Mouse (Mus musculus): ENCODE measurements around the gene Gpr1. TPM values are rescaled to one million over a fixed set of nuclear protein-coding genes. Genes with fewer than 3 reads are reported as not detected.
A peak's percentile ranks its signal among the peaks of the same experiment; 100 is the strongest.
"Not testable (repeated sequence)": the region's sequence is repeated elsewhere in the genome, so short reads cannot be mapped to it uniquely, and the experiment has no call there.

Gene Gpr1
- polyA plus RNA-seq, 1 experiment from 2014 or later = not detected

GRCm38 (mm10) chr1:63181019-63181418 is 33.3 kb downstream of the Gpr1 start:
- Histone ChIP-seq H3K9ac (ENCODE audit: low read depth, low read length) (no peak overlapping the region), H3K27ac (ENCODE audit: low read depth, low read length) (no peak overlapping the region), H3K4me3 (ENCODE audit: low read depth, low read length) (no peak overlapping the region), H3K36me3 (ENCODE audit: control insufficient read depth, insufficient read depth, low read length) (peaks cover 15% of the 10 kb centered on the region; the same call in 1 of the 2 replicates), H3K4me2 (no peak overlapping the region), H3K4me1 (ENCODE audit: control insufficient read depth, insufficient read depth, low read length) (peaks cover 10% of the 10 kb centered on the region), H3K27me3 (ENCODE audit: control insufficient read depth, insufficient read depth, low read length) (no peaks in the 10 kb centered on the region), H3K9me3 (replicated peaks; ENCODE audit: control insufficient read depth, low read length) (no peaks in the 10 kb centered on the region)
- ATAC-seq (replicated peaks; ENCODE audit: insufficient number of reproducible peaks, low FRiP score, low TSS enrichment) = peak; percentile 71
- WGBS (ENCODE audit: insufficient replicate concordance) = 8% methylated on average over 3 of the region's 3 CpGs

- not testable (repeated sequence) for ATAC-seq (replicated peaks; ENCODE audit: insufficient number of reproducible peaks, low FRiP score, low TSS enrichment); H3K4me3 ChIP-seq (ENCODE audit: low read depth, low read length); H3K27me3 ChIP-seq (ENCODE audit: control insufficient read depth, insufficient read depth, low read length); H3K9me3 ChIP-seq (replicated peaks; ENCODE audit: control insufficient read depth, low read length); H3K4me2 ChIP-seq; H3K27ac ChIP-seq (ENCODE audit: low read depth, low read length); H3K9ac ChIP-seq (ENCODE audit: low read depth, low read length)
- H3K4me1 ChIP-seq (ENCODE audit: control insufficient read depth, insufficient read depth, low read length) = peaks cover 10% of the 10 kb centered on the region
- H3K36me3 ChIP-seq (ENCODE audit: control insufficient read depth, insufficient read depth, low read length) = peaks cover 15% of the 10 kb centered on the region; the same call in 1 of the 2 replicates
- WGBS (ENCODE audit: insufficient replicate concordance) = 59% methylated on average over 4 of the region's 4 CpGs
Observed at GRCm38 (mm10) chr1:63180575-63180974, 33.8 kb downstream of the Gpr1 start.

- WGBS (ENCODE audit: insufficient replicate concordance) = 92% methylated on average over 4 of the region's 4 CpGs
- Histone ChIP-seq H3K4me1 (ENCODE audit: control insufficient read depth, insufficient read depth, low read length) (peaks cover 15% of the 10 kb centered on the region), H3K4me3 (ENCODE audit: low read depth, low read length) (no peak overlapping the region), H3K9ac (ENCODE audit: low read depth, low read length) (no peak overlapping the region), H3K27ac (ENCODE audit: low read depth, low read length) (no peak overlapping the region), H3K36me3 (ENCODE audit: control insufficient read depth, insufficient read depth, low read length) (peaks cover 15% of the 10 kb centered on the region; the same call in 1 of the 2 replicates), H3K9me3 (replicated peaks; ENCODE audit: control insufficient read depth, low read length) (no peaks in the 10 kb centered on the region), H3K4me2 (no peak overlapping the region), H3K27me3 (ENCODE audit: control insufficient read depth, insufficient read depth, low read length) (no peaks in the 10 kb centered on the region)
- ATAC-seq (replicated peaks; ENCODE audit: insufficient number of reproducible peaks, low FRiP score, low TSS enrichment) = no peak
Observed at GRCm38 (mm10) chr1:63180122-63180521, 34.2 kb downstream of the Gpr1 start.

DNA sequence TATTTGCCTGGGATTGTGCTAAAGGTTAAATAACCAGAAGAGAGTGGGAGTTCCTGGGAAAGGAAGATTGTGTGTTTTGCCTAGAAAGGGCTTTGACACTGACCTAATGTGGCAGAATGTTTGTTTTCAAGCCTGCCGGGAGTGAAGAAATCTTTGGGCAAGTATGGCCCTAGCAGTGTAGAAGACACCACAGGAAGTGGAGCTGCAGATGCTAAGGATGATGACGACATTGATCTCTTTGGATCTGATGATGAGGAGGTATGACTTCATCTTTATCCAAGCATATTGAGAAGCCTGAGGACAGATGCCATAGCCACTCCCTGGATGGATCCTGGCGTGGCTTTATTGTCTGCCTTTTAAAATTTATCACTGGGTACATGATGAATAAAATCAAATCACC is 36.0 kb downstream of the Gpr1 start:
- no peak overlapping the region; the same call in 1 of the 2 replicates for H3K9ac ChIP-seq (ENCODE audit: low read depth, low read length)
- H3K36me3 ChIP-seq (ENCODE audit: control insufficient read depth, insufficient read depth, low read length) = peaks cover 15% of the 10 kb centered on the region; the same call in 1 of the 2 replicates
- peak overlapping the region; percentile 84 for H3K4me2 ChIP-seq
- ATAC-seq (replicated peaks; ENCODE audit: insufficient number of reproducible peaks, low FRiP score, low TSS enrichment) = no peak
- 78% methylated on average over 3 of the region's 3 CpGs for WGBS (ENCODE audit: insufficient replicate concordance)
- H3K27me3 ChIP-seq (ENCODE audit: control insufficient read depth, insufficient read depth, low read length) = no peaks in the 10 kb centered on the region
- peaks cover 20% of the 10 kb centered on the region for H3K4me1 ChIP-seq (ENCODE audit: control insufficient read depth, insufficient read depth, low read length)
- H3K4me3 ChIP-seq (ENCODE audit: low read depth, low read length) = peak overlapping the region; percentile 96
- no peak overlapping the region for H3K27ac ChIP-seq (ENCODE audit: low read depth, low read length)
- no peaks in the 10 kb centered on the region for H3K9me3 ChIP-seq (replicated peaks; ENCODE audit: control insufficient read depth, low read length)

GRCm38 (mm10) chr1:63176604-63177421 is 37.5 kb downstream of the Gpr1 start, which contains the start of the genes Eef1b2 and Ndufs1:
Gene Eef1b2, plus strand, starts transcription at chr1:63176825.
Gene Ndufs1, minus strand, starts transcription at chr1:63176833.
- H3K9ac ChIP-seq (ENCODE audit: low read depth, low read length) = peak within 1 kb of the TSS; percentile 98
- peaks cover 20% of the 10 kb centered on the region for H3K4me1 ChIP-seq (ENCODE audit: control insufficient read depth, insufficient read depth, low read length)
- peak within 1 kb of the TSS; percentile 96 for H3K4me3 ChIP-seq (ENCODE audit: low read depth, low read length)
- no peaks in the 10 kb centered on the region for H3K9me3 ChIP-seq (replicated peaks; ENCODE audit: control insufficient read depth, low read length)
- WGBS (ENCODE audit: insufficient replicate concordance) = under 1% methylated on average over 72 of the region's 72 CpGs
- H3K27ac ChIP-seq (ENCODE audit: low read depth, low read length) = peak within 1 kb of the TSS; percentile 89
- no peaks in the 10 kb centered on the region for H3K27me3 ChIP-seq (ENCODE audit: control insufficient read depth, insufficient read depth, low read length)
- peaks cover 17% of the 10 kb centered on the region; the same call in 1 of the 2 replicates for H3K36me3 ChIP-seq (ENCODE audit: control insufficient read depth, insufficient read depth, low read length)
- peak within 1 kb of the TSS; percentile 84 for H3K4me2 ChIP-seq
- peak; percentile 86 for ATAC-seq (replicated peaks; ENCODE audit: insufficient number of reproducible peaks, low FRiP score, low TSS enrichment)

- H3K36me3 ChIP-seq (ENCODE audit: control insufficient read depth, insufficient read depth, low read length) = peaks cover 18% of the 10 kb centered on the region; the same call in 1 of the 2 replicates
- H3K4me1 ChIP-seq (ENCODE audit: control insufficient read depth, insufficient read depth, low read length) = peaks cover 20% of the 10 kb centered on the region
- H3K27ac ChIP-seq (ENCODE audit: low read depth, low read length) = peak overlapping the region; percentile 89
- no peaks in the 10 kb centered on the region for H3K9me3 ChIP-seq (replicated peaks; ENCODE audit: control insufficient read depth, low read length)
- ATAC-seq (replicated peaks; ENCODE audit: insufficient number of reproducible peaks, low FRiP score, low TSS enrichment) = peak; percentile 18; the same call in 1 of the 2 replicates
- H3K9ac ChIP-seq (ENCODE audit: low read depth, low read length) = peak overlapping the region; percentile 98
- no peaks in the 10 kb centered on the region for H3K27me3 ChIP-seq (ENCODE audit: control insufficient read depth, insufficient read depth, low read length)
- peak overlapping the region; percentile 96 for H3K4me3 ChIP-seq (ENCODE audit: low read depth, low read length)
- 0% methylated on average over 14 of the region's 14 CpGs for WGBS (ENCODE audit: insufficient replicate concordance)
- peak overlapping the region; percentile 84 for H3K4me2 ChIP-seq
Observed at GRCm38 (mm10) chr1:63176259-63176603, 38.1 kb downstream of the Gpr1 start.

DNA sequence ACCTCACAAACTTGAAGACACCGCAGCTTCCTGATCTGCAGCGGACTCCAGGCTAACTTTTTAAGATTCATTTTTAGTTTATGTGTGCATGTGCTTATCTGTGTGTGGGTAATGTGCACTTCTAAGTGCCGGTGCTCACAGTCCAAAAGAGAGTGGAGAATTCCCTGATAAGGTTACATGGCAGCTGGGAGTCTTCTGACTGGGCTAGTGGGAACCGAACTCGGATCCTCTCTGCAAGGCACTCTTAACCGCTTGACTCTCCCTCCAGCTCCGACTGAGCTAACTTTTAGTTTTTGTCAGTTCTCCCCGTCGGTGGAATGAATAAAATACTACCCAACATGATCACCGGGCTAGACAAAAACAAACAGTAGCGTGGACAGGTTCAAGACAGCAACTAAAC is 38.5 kb downstream of the Gpr1 start:
- Histone ChIP-seq H3K9ac (ENCODE audit: low read depth, low read length) (peak overlapping the region; percentile 98), H3K27ac (ENCODE audit: low read depth, low read length) (peak overlapping the region; percentile 89), H3K4me3 (ENCODE audit: low read depth, low read length) (peak overlapping the region; percentile 96), H3K36me3 (ENCODE audit: control insufficient read depth, insufficient read depth, low read length) (peaks cover 18% of the 10 kb centered on the region; the same call in 1 of the 2 replicates), H3K9me3 (replicated peaks; ENCODE audit: control insufficient read depth, low read length) (no peaks in the 10 kb centered on the region), H3K27me3 (ENCODE audit: control insufficient read depth, insufficient read depth, low read length) (no peaks in the 10 kb centered on the region), H3K4me1 (ENCODE audit: control insufficient read depth, insufficient read depth, low read length) (peaks cover 20% of the 10 kb centered on the region), H3K4me2 (peak overlapping the region; percentile 84)
- 6% methylated on average over 11 of the region's 11 CpGs for WGBS (ENCODE audit: insufficient replicate concordance)
- ATAC-seq (replicated peaks; ENCODE audit: insufficient number of reproducible peaks, low FRiP score, low TSS enrichment) = no peak

DNA sequence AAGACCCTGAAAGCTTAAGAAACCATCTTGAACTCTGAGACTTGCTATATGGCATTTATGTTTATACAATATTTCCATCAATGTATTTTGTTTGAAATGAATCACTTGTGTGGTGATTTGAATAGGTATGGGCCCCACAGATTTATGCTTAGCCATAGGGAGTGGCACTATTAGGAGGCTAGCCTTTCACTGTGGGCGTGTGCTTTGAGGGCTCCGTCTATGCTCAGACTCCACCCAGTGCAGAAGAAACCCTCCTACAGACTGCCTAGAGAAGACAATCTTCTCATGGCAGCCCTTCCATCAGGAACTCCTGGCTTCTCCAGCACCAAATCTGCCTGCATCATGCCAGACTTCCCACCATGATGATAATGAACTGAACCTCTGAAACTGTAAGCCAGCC is 45.7 kb downstream of the Gpr1 start:
- Histone ChIP-seq H3K27me3 (ENCODE audit: control insufficient read depth, insufficient read depth, low read length) (no peaks in the 10 kb centered on the region), H3K4me2 (no peak overlapping the region), H3K9me3 (replicated peaks; ENCODE audit: control insufficient read depth, low read length) (no peaks in the 10 kb centered on the region), H3K4me3 (ENCODE audit: low read depth, low read length) (no peak overlapping the region), H3K4me1 (ENCODE audit: control insufficient read depth, insufficient read depth, low read length) (no peaks in the 10 kb centered on the region), H3K27ac (ENCODE audit: low read depth, low read length) (no peak overlapping the region), H3K36me3 (ENCODE audit: control insufficient read depth, insufficient read depth, low read length) (peaks cover 25% of the 10 kb centered on the region), H3K9ac (ENCODE audit: low read depth, low read length) (no peak overlapping the region)
- ATAC-seq (replicated peaks; ENCODE audit: insufficient number of reproducible peaks, low FRiP score, low TSS enrichment) = no peak
- 74% methylated on average over 2 of the region's 2 CpGs for WGBS (ENCODE audit: insufficient replicate concordance)
